Mouse (Mus musculus) large intestine, adult 2 months (tissue): ENCODE results near the gene Islr. TPM values are rescaled to one million over a fixed set of nuclear protein-coding genes. Genes with fewer than 3 reads are reported as not detected.

Source experiments
- DNase-seq: peaks from one replicate; pipeline ENCODE4 v3.0.0-alpha.2; 2012; ENCODE audit warnings: low read depth, low spot score
- WGBS: fragments of 180-500 bp; shearing (Covaris S2); methylation state at CpG from one replicate; pipeline ENCODE4 v1.1.7; 2018; 5-methylcytosine and 5-hydroxymethylcytosine counted together
- polyA plus RNA-seq: library from polyadenylated mRNA; depleted of rRNA; stranded (reverse); fragments of >200 nt; gene quantifications from 2 replicates; pipeline ENCODE4 v1.2.3, GENCODE M21; 2012; rRNA removed

Islr gene
- polyA plus RNA-seq, 1 experiment: 32.1 TPM

GRCm38 (mm10) chr9:58125811-58126210 lies 78.3 kb downstream of the Islr start:
- DNase-seq: no peak
- WGBS: 50% methylated on average over 4 of the region's 4 CpGs

- peak; percentile 37 for DNase-seq
- WGBS: 26% methylated on average over 3 of the region's 3 CpGs
Observed at GRCm38 (mm10) chr9:58125085-58125484, 79.0 kb downstream of the Islr start.

GRCm38 (mm10) chr9:58118671-58119070 lies 85.4 kb downstream of the Islr start, which contains the start of gene Ccdc33:
Ccdc33 (minus strand) TSS chr9:58118823.
- DNase-seq: no peak
- 33% methylated on average over 2 of the region's 2 CpGs for WGBS

- DNase-seq: no peak
- WGBS: 45% methylated on average over 7 of the region's 7 CpGs
Observed at GRCm38 (mm10) chr9:58116024-58116651, 88.0 kb downstream of the Islr start.

- no peak for DNase-seq
- 81% methylated on average over 7 of the region's 7 CpGs for WGBS
Observed at GRCm38 (mm10) chr9:58115297-58115925, 88.7 kb downstream of the Islr start.

- 29% methylated on average over 9 of the region's 9 CpGs for WGBS
- DNase-seq: no peak
Observed at GRCm38 (mm10) chr9:58114019-58114418, 90.1 kb downstream of the Islr start.

GRCm38 (mm10) chr9:58113279-58113884 lies 90.7 kb downstream of the Islr start:
- WGBS: 17% methylated on average over 22 of the region's 22 CpGs
- DNase-seq: no peak

GRCm38 (mm10) chr9:58112866-58113278 lies 91.2 kb downstream of the Islr start:
- 46% methylated on average over 6 of the region's 6 CpGs for WGBS

GRCm38 (mm10) chr9:58112321-58112751 lies 91.8 kb downstream of the Islr start:
- WGBS: 59% methylated on average over 6 of the region's 6 CpGs
- DNase-seq: no peak

More at GRCm38 (mm10) chr9:58112866-58113278, 91.2 kb downstream of the Islr start:
- no peak for DNase-seq

GRCm38 (mm10) chr9:58111431-58111830 lies 92.7 kb downstream of the Islr start:
- no peak for DNase-seq
- WGBS: 61% methylated on average over 6 of the region's 6 CpGs

- no peak for DNase-seq
- 82% methylated on average over 5 of the region's 5 CpGs for WGBS
Observed at GRCm38 (mm10) chr9:58110787-58111186, 93.3 kb downstream of the Islr start.

- WGBS: 67% methylated on average over 5 of the region's 5 CpGs
- no peak for DNase-seq
Observed at GRCm38 (mm10) chr9:58107494-58107893, 96.6 kb downstream of the Islr start.

Other genes with a start within 250 kb of the Islr start
- gene Cyp11a1, start 197.9 kb downstream of the Islr start, polyA plus RNA-seq: 0.07 and 0.51 TPM in 2 replicates
- gene Stra6, start 140.5 kb downstream of the Islr start, polyA plus RNA-seq: 2.9 and 5.8 TPM in 2 replicates
- gene Ccdc33, start 85.5 kb downstream of the Islr start, polyA plus RNA-seq: 0.06 and 0.36 TPM in 2 replicates
- gene Islr2, start within 50 bp of the Islr start, polyA plus RNA-seq: 0.68 and 0.96 TPM in 2 replicates
- gene Pml, start 45.5 kb upstream of the Islr start, polyA plus RNA-seq: 35.1 and 43.9 TPM in 2 replicates
- 23.4 and 28.8 TPM in 2 replicates for gene Stoml1, start 48.9 kb upstream of the Islr start, polyA plus RNA-seq
- 16.2 and 16.7 TPM in 2 replicates for gene Loxl1, start 108.9 kb upstream of the Islr start, polyA plus RNA-seq
- gene Tbc1d21, start 166.1 kb upstream of the Islr start, polyA plus RNA-seq: not detected in 2 replicates